Mouse (Mus musculus): ENCODE data around the gene Nfx1.

- TF ChIP-seq POLR2A (IDR thresholded peaks at IDR 0.05; ENCODE audit: low read depth, low read length): no peak
- TF ChIP-seq CTCF (IDR thresholded peaks at IDR 0.05; ENCODE audit: extremely low read depth, insufficient read depth, insufficient read length, insufficient replicate concordance): no peak
These were observed 67.2 kb downstream of the Nfx1 start for GRCm38 (mm10) chr4:41037942-41038341.

Data from spleen, adult 2 months (tissue).